Mouse (Mus musculus): Measurements from ENCODE around the gene Rgl3.

Gene Rgl3

DNA sequence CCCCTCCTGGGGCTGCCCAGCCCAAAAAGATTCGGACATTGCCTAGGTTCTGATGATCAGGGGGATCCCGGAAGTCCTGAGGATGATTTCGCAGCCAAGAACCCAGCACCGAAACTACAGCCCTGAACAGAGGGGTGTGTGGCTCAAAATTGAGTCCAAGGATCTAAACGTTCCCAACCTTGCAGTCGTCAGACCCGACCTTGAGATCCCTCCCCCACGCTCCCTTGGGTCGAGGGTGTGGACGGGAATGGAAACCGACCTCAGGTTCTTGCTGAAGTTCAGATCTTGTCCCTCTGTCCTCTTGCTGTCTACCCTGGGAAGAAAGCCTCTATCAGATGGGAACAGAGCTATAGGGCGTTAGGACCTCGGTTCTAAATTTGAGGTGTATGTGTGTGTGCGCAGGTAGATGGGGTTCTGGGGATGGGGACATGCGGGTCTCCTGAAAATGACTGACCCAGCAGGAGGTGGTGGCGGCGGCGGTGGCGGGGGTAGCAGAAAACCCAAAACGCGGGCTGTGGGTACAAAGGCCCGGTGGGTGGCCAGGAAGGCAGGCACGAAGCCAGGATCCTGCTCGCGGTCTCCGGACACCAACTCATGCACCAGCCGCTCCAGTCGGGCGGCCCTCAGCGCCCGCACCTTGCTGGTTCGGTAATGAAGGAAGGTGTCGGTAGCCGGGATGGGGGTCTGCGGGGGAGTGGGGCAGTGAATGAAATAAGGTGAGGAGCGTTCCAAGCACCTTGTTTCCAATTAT lies 1.5 kb downstream of the Rgl3 start:
- no peak for ATAC-seq (ENCODE audit: insufficient number of reproducible peaks, low FRiP score, low TSS enrichment)

DNA sequence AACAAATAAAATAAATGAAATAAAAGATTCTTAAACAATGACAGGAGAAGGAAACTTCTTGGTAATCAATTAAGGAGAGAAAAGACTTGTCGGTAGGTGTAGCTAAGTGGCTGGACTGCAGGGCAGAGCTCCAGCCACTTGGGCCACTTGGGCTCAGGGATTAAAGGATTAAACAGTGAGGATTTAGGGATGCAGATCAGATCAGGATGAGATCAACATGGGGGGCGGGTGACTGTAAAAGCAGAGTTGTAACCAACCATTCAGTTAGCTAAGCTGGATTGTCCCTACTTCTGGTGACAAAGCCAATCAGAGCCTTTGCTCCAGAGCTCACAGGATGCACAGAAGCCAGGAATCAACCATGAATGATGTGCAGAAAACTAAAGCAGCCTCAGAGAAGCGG lies 5.3 kb downstream of the Rgl3 start:
- ATAC-seq (ENCODE audit: insufficient number of reproducible peaks, low FRiP score, low TSS enrichment) = no peak

DNA sequence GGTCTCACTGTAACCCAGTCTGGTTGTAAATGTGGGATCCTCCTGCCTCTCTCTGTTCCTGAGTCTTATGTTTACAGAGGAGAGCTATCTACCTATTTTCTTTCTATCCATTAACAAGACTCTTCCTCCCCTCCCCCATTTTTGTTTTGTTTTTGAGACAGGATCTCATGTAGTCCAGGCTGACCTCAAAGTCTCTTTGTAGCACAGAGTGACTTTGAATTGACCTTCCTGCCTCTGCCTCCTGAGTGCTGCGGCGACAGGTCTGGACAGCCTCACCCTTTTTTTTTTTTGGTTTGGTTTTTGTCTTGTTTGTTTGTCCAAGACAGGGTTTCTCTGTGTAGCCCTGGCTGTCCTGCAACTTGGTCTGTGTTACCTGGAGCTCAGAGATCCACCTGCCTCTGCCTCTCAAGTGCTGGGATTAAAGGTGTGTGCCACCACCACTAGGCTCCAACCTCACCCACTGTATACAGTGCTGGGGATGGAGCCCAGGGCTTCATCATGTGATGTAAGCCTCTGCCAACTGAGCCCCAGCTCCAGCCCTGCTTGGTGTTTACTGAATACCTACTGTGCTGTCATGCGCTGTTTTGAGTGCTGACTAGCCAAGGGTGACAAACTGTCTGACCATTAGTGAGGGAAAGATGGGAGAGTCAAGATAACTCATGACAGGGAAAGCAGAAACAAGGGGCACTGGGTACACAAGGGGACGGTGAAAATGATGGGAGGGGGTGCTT lies 10.7 kb downstream of the Rgl3 start:
- ATAC-seq (ENCODE audit: insufficient number of reproducible peaks, low FRiP score, low TSS enrichment) = no peak

DNA sequence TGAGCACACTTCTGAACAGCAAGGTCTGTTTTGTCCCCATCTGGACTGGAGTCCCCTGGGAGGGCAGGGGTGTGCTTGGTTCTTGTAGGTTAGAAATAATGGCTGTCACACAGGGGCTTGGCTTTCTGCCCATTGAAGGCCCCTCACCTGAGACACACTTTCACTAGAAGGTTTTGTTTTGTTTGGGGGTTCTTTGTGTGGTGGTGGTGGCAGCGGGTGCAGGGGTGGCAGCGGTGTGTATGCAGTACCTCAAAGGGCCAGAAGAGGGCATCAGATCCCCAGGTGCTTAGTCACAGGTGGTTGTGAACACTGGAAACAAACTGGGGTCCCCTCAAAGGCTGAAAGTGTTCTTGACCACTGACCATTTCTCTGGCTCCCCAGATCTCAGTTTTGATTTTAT lies 11.3 kb downstream of the Rgl3 start:
- no peak for ATAC-seq (ENCODE audit: insufficient number of reproducible peaks, low FRiP score, low TSS enrichment)

DNA sequence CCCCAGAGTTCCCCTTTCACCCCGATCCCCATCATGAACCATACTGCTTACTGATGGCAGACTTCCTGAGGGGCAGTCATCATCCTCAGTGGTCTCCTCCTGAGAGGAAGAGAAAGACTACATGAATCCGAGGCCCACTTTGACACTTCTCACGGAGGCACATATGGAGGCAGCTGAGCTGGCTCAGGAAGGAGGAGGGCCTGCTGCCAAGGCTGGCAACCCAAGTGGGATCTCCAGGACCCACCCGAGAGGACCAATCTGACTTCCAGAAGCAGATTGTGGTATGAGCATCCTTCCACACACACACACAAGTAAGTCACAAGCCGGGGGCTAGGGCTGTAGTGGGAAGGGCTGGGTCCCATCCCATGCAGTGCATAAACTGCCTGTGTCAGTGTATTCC lies 11.9 kb downstream of the Rgl3 start:
- no peak for ATAC-seq (ENCODE audit: insufficient number of reproducible peaks, low FRiP score, low TSS enrichment)

DNA sequence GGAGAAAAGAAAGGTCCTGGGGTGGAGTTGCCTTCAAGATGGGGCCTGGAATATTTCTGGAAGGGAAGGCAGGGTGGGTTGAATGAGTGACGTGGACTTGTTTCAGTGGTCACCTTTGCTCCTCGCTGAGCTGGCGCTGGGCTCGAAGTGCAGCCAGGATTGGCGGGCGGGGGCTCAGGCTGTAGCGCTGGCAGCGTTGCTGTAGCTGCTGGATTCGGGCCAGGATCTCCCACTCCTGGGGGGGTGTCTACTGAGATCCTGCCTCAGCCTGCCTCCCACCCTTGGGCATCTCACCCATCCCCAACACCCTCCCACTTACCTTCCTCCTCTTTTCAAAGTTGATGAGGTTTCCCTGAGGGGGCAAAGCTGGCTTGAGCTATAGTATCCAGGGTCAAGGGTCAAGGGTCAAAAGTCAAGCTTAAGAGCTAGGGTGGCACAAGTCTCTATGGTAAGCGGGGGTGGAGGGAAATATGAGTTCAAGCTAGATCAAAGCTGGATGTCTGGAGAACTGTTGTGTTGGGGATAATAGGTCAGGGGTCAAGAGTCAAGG lies 12.5 kb downstream of the Rgl3 start:
- ATAC-seq (ENCODE audit: insufficient number of reproducible peaks, low FRiP score, low TSS enrichment) = no peak

DNA sequence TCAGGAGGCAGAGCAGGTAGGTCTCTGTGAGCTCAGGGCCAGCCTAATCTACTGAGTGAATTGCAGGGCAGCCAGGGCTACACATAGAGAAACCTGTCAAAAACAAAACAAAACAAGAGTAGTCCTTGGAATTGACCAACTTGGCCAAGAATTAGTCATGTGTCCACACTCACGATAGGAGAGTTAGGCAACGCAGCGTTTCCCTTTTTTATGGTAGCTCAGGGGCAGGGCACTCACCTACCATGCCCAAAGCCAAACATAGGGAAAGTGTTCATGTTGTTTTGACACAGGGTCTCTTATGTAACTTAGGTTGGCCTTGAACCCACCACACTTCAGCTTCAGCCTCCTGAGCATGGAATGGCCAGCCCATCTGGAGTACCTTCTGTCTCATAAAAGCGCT lies 19.9 kb downstream of the Rgl3 start:
- no peak for ATAC-seq (ENCODE audit: insufficient number of reproducible peaks, low FRiP score, low TSS enrichment)

DNA sequence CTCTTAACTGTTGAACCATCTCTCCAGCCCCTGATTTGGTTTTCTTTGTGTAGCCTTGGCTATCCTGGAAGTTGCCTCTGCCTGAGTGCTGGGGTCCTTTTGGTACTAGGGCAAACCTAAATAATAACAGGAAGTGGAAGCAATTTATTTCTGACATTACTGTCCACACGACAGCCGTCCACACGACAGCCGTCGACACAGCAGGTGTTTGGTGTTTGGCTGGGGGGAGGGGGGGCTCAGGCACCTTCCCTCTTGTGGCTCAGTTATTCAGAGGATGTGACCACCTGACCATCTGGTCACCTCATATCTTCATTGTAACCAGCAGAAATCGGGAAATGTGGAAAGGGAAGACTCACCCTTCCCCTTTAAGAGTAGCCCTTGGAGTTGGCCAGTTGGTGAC lies 20.4 kb downstream of the Rgl3 start:
- no peak for ATAC-seq (ENCODE audit: insufficient number of reproducible peaks, low FRiP score, low TSS enrichment)

DNA sequence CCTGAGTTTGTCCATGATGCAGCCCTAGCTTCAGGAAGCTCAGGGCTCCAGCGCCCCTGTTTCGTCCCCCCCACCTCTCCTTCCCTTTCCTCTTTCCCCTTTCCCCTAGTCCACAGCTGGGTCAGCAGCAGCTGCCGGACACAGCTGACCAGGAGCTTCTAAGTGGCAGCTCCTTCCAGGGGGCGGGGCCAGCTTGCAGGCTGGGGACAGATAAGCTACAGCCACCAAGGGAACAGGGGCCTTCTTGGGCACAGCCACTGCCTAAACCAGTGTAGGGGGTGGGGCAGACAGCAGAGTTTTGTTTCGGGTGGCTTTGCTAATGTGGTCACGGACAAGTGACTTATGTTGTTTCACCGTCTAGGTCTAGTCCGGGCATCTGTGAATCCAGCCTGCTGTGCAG lies 25.8 kb downstream of the Rgl3 start, which contains the start of gene Epor:
Epor (minus strand) TSS at position 90 of the 400 bp plus-strand sequence.
- ATAC-seq (ENCODE audit: insufficient number of reproducible peaks, low FRiP score, low TSS enrichment) = no peak

DNA sequence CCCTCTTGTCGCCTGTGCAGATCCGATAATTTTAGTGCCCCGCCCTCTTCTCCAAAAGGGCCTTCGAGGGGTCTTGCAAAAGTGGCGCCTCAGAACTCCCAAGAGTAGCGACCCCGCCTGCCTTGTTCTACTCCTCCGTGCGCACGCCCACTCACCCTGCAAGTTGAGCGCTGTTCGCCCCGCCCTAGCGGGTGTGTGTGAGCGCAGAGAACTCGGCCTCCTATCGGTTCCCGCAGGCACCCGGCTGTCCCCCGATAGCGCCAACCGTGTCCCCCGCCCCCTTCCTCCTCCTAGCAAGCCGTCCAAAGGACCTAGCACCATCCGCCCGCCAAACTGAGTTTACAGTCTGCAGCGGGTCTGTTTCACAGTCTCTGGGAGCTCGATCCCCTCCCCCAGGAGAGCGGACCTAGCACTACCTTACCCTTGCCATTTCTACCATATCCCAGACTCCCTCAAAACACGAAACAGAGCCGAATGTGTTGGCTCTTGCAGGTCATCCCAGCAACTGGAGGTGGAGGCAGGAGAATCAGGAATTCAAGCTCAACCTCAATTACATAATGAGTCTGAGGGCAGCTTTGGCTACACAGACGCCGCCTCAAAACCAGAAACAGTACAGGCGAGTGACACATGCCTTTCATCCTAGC lies 26.7 kb downstream of the Rgl3 start:
- peak; percentile 21; the same call in 1 of the 2 replicates for ATAC-seq (ENCODE audit: insufficient number of reproducible peaks, low FRiP score, low TSS enrichment)

DNA sequence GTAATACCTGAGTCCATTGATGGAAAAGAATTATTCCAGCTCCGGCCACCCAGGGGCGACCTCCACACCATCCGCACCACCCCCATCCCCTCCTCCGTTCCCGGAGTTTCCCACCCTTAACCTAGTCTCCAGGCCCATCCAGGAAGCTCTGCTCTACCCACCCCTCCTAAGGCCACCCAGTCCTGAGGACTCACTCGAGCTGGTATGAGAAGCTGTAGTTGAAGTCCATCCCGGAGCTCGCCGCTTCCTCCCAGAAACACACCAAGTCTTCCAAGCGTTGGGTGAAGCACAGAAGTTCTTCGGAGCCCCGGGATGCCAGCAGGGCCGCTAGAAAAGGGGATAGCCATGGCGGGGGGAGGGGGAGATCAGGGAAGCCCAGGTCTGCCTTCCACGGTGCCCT lies 27.2 kb downstream of the Rgl3 start:
- ATAC-seq (ENCODE audit: insufficient number of reproducible peaks, low FRiP score, low TSS enrichment) = no peak

DNA sequence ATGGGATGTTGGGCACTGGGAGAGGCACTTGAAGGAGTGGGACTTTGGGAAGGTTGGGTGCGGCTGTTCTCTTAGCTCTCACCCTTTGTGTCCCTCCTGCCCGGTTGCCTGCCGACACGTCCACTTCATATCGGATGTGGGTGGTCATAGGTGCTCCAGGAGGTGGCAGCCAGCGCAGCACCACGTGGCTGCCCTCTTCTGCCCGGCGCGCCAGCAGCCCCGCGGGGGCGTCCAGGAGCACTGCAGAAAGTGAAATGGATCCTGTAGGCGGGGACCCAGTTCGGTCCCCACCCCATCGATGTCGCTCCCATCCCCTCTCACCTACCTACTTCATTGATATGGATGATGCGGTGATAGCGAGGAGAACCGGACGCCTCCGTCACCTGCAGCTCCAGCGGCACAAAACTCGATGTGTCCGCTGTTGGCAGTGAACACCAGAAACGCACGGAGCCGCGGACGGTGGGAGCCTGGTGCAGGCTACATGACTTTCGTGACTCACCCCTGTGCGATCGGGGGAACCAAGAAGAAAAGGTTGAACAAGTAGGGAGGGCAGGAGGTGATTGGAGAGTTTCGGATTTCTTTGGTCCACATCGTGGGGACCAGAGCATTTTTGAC lies 27.8 kb downstream of the Rgl3 start:
- ATAC-seq (ENCODE audit: insufficient number of reproducible peaks, low FRiP score, low TSS enrichment) = no peak

DNA sequence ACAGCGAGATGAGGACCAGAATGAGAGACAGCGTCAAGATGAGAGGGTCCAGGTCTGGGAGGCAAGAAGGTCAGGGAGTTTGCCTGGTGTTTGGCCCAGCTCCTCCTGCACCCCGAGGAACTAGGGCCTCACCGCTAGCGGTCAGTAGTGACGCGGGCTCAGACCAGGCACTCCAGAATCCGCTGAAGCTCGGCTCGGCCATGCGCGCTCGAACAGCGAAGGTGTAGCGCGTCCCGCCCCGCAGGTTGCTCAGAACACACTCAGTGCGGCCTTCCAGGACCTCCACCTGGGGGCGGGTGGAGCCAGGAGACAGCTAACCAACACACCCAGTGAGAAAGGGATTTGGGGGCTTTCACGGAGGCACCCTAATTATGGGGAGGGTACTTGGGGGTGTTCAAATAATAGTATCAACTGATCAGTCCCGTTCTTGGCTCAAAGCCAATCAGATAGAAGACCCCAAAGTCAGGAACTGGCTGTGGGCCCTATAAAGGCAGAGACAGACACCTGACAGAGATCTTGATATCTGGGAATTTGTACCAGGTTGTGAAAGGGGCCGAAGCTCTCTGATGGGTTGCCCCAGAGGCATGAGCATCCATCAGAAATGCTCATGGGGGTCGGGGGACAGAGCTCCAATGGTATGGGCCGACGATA lies 28.6 kb downstream of the Rgl3 start:
- ATAC-seq (ENCODE audit: insufficient number of reproducible peaks, low FRiP score, low TSS enrichment) = no peak

DNA sequence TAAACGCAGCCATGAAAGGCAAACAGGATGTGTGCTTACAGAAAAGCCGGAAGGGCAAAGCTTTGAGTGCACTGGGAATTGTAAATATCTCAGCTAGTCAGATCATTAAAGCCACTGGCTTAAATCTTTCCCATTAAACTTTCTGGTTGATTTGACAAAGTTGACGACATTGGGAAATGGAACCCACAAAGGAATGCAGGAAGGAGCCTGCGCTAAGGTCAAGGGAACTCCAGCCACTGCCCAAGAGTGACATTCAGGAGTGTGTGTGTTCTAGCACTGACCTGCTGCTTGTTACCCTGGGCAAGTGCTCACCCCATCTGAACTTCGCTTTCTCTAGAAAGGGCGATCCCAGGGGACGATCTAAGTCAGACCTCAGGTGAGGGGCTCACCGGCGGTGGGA lies 29.1 kb downstream of the Rgl3 start:
- ATAC-seq (ENCODE audit: insufficient number of reproducible peaks, low FRiP score, low TSS enrichment) = no peak

DNA sequence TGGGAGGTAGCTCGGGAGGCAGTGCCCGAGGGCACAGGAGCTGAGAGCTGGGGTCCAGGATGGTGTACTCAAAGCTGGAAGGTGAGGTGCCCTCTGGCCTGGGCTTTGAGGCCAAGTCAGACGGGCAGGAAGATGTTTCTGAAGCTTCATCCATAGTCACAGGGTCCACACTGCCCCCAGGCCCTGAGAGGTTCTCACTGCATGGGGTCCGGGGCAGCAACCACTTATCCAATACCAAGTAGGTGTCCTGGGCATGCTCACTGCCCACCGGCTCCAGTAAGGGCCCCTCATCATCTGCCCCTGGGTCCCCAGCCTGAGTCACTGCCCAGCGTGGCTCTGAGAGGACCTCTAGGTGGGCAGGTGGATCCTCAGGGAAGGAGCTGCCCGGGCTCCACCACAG lies 30.0 kb downstream of the Rgl3 start:
- no peak for ATAC-seq (ENCODE audit: insufficient number of reproducible peaks, low FRiP score, low TSS enrichment)

DNA sequence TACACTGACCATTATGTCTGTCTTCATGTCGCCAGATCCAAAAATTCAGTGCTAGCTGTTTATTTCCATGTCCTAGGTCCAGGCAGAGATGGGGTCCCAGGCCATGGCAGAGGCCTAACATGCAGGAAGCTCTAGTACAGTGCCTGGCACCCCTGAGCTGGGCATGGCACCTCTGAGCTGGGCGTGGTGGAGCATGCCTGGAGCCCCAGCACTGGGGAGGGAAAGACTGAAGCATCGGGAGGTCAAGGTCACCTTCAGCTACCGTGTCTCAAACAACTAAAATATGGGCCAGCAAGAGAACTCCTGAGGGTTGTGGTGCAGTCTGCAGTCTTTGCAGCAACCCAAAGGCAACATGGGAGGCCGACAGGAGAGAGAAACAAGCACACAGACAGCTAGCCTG lies 30.9 kb downstream of the Rgl3 start:
- ATAC-seq (ENCODE audit: insufficient number of reproducible peaks, low FRiP score, low TSS enrichment) = no peak

DNA sequence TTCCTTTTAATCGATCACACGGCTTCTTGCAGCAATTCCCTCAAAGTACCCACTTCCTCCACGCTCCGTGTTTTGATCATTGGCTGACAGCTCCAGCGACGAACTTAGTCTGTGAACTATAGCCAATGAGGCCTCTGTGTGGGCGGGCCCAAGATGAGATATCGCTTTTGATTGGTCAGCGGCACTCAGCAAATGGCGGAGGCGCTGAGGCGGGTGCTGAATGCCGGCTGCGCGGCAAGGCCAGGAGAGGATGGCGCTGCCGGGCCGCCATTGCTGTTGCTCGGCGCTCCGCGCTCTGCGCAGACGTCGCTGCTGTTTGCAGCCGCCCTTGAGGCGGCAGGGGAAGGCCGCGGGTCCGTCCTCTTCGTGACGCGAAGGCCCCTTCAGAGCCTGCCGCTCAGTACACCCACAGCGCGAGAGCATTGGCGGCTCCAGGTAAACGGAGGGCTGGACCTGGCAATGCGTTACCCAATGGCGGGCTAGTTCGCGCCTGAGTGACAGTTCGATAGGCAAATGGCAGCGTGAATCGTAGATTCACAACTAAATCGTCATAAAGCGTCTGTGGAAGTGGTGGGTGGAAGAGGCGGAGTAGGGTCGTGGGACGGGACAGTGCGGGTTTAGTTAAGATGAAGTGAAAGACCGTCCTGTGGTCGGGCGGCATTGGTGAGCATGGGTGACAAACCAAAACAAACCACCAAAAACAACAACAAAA lies 33.5 kb downstream of the Rgl3 start, which contains the start of gene Swsap1:
Swsap1 (plus strand) TSS at position 186 of the 712 bp plus-strand sequence.
- ATAC-seq (ENCODE audit: insufficient number of reproducible peaks, low FRiP score, low TSS enrichment) = peak; percentile 94

DNA sequence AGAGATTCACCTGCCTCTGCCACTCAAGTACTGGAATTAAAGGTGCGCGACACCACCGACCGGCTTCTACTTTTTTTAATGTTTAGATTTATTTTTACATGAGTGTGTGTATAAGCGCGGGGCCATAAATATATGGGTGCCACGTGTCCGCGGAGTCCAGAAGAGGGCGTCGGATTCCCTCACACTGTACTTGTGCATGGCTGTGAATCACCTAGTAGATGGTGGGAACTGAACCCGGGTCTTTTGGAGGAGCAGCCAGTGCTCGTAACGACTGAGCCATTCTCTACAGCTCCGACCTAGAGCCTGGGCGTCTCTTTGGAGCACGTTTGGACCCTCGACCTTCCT lies 34.0 kb downstream of the Rgl3 start:
- peak; percentile 59 for ATAC-seq (ENCODE audit: insufficient number of reproducible peaks, low FRiP score, low TSS enrichment)

DNA sequence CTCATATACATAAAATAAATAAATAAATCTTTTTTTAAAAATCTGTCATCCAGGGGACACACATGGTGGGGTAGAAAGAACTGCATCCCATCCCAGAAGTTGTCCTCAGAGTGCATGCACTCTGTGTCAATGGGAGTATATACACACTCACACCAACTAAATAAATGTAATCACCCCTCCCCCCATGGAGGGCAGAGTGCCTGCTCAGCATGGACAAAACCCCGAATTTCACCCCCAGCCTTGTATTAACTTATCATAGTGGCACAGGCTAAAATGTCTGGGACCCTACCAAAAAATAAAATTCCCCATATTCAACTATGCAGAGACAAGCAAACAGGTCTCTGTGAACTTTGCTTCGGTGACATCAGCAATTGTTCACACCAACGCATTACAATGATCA lies 34.6 kb downstream of the Rgl3 start:
- no peak for ATAC-seq (ENCODE audit: insufficient number of reproducible peaks, low FRiP score, low TSS enrichment)

DNA sequence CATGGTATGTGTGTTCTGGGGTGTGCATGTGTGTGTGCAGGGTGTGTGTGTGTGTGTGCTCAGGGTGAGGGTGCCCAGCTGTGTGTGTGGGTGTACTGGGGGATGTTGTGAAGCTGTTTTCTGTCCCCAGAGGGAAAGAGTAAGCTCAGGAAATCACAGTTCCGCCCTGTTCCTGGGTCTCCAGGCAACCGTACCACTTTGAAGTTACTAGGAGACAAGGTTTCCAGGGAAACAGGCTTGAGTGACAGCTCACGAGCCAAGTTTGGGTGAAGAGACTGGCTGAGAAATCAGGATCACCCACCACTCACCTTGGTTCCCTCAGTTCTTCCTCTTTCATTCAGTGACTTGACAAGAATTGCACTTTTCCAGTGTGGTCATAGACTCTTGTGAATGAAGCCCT lies 35.6 kb downstream of the Rgl3 start:
- no peak for ATAC-seq (ENCODE audit: insufficient number of reproducible peaks, low FRiP score, low TSS enrichment)

Measured in cerebellum, adult (tissue).